Mouse (Mus musculus) cerebellum, adult 9-11 months (tissue): ENCODE data around the gene Zfp618.

Source experiments
- DNase-seq: peaks from one replicate; pipeline ENCODE4 v3.0.0; 2022

Gene Zfp618

GRCm38 (mm10) chr4:63158961-63159592, 193.7 kb downstream of the Zfp618 start:
- DNase-seq = peak; percentile 56

GRCm38 (mm10) chr4:63165636-63166035, 200.3 kb downstream of the Zfp618 start:
- no peak for DNase-seq

DNA sequence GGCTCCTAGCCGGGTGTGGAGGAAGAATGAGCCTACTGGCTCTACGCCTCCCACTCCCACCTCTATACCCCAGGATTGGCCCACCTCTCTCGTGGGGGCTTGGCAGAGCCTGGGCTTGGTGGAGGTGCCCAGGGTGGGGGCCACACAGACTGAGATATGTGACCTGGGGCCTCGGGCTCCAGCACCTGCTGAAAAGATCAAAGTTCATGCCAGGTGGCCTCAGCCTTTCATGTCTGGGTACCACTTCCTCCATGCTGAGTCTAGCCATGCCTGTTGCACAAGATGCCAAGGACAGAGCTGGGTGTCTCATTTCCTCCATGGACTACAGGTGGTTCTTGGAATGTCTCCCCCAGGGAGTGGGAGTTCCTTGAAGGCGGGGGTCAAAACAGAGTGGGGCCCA, 200.9 kb downstream of the Zfp618 start:
- no peak for DNase-seq

GRCm38 (mm10) chr4:63170061-63170460, 204.7 kb downstream of the Zfp618 start:
- no peak for DNase-seq

DNA sequence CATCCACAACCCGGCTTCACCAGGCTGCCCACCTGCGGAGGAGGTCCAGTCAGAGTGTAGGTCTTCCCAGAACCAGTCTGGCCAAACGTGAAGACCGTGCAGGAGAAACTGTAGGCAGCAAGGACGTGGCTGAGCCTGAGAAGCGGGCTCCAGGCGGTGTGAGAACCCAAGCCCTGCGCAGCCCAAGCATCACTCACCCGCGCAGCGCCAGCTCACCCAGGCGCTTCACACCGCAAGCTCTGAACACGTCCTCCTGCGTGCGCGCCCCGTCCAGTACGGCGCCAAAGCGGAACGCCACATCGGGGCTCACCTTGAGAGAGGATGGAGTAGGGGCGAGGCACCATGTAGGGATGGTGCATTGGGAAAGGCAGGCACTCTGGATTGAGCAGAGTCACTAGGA, 205.7 kb downstream of the Zfp618 start:
- DNase-seq = no peak

- no peak for DNase-seq
These were observed 206.8 kb downstream of the Zfp618 start, which contains the start of gene Kif12 for GRCm38 (mm10) chr4:63171969-63172685. TSS of gene Kif12 (minus strand) at chr4:63172131.

GRCm38 (mm10) chr4:63181556-63181955, 216.2 kb downstream of the Zfp618 start:
- DNase-seq = peak; percentile 43

GRCm38 (mm10) chr4:63186281-63186870, 221.0 kb downstream of the Zfp618 start:
- DNase-seq = no peak
